Mouse (Mus musculus): Measurements from ENCODE around the gene Hsf3. TPM values are rescaled to one million over a fixed set of nuclear protein-coding genes. Genes with fewer than 3 reads are reported as not detected.
"Not testable (repeated sequence)": the region's sequence is repeated elsewhere in the genome, so short reads cannot be mapped to it uniquely, and the experiment has no call there.

The Hsf3 gene
- polyA plus RNA-seq (2011; ENCODE audit: insufficient read length, low read depth, missing spikeins), result not detected in 2 replicates

DNA sequence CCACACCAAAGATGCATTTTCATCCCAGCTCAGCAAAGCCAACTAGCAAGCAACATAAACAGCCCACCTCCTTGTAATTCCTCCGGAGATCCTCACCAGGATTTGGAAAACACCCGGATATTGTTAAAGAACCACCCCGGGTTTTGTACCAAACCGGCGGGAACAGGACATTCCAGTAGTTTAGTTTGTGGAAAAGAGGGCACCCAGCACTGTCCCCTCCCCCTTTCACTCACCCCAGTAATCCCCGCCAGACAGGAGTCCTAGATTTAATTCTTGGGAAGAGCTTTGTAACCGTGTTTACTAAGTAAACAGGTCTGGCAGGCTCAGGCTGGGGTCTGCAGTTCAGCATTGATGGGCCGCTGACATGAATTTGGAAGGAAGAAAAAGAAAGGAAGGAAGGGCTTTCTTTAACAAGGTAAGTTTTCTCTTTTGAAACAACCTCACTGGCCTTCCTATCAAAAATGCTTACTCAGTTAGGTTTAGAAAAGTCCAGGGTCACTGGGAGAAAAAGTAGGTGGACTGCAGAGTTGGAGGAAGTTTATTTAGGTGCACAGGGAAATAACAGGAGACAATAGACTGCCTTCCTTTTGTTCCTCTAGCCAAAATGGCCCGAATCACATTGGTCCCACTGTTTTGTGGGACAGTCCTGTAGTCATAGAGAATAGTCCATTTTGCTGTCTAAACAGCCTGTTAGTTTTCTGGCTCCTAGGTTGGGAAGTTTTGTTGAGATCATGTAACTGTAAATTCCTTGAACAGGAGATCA, at the start of gene Hsf3:
Gene Hsf3 (minus strand): TSS at position 94 of the 763 bp plus-strand sequence.
- Histone ChIP-seq H3K27ac (ENCODE audit: insufficient read depth, low read length) (no peak within 1 kb of the TSS), H3K4me3 (ENCODE audit: insufficient read depth, low read length) (no peak within 1 kb of the TSS), H3K4me1 (ENCODE audit: control insufficient read depth, insufficient read depth, low read length) (no peaks in the 10 kb centered on the region)
- TF ChIP-seq CTCF (IDR thresholded peaks at IDR 0.05; ENCODE audit: borderline replicate concordance, insufficient read depth, low read length) (no peak), POLR2A (IDR thresholded peaks at IDR 0.05; ENCODE audit: low read depth, low read length) (no peak)

DNA sequence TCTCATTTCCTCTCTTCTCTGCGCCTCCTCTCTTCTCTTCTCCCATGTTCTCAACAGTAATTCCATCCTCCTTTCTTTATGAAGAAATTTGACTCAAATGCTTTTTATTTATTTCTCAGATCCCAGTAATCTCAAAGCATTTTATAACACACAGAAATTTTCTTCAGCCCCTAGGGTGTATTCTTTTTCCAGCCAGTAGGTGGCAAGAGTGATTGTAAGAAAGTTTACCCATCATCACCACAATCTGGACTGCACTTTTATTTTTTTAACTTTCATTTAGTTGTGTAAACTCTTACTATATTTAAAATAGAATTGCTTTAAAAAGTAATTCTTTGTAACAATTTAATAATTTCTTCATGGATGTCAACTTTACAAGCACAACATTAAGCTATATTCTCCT, 45.5 kb upstream of the Hsf3 start:
- no peak for TF ChIP-seq CTCF (IDR thresholded peaks at IDR 0.05; ENCODE audit: borderline replicate concordance, insufficient read depth, low read length)
- Histone ChIP-seq H3K4me1 (ENCODE audit: control insufficient read depth, insufficient read depth, low read length) (no peaks in the 10 kb centered on the region), H3K4me3 (ENCODE audit: insufficient read depth, low read length) (no peak overlapping the region), H3K27ac (ENCODE audit: insufficient read depth, low read length) (no peak overlapping the region)

GRCm38 (mm10) chrX:96455149-96455548, 945 bp downstream of the Hsf3 start, which contains the start of gene Heph:
Heph (plus strand) TSS chrX:96455359.
- TF ChIP-seq CTCF (IDR thresholded peaks at IDR 0.05; ENCODE audit: borderline replicate concordance, insufficient read depth, low read length) (no peak), POLR2A (IDR thresholded peaks at IDR 0.05; ENCODE audit: low read depth, low read length) (no peak)
- no peaks in the 10 kb centered on the region for H3K4me1 ChIP-seq (ENCODE audit: control insufficient read depth, insufficient read depth, low read length)
- no peak within 1 kb of the TSS for H3K27ac ChIP-seq (ENCODE audit: insufficient read depth, low read length)
- no peak within 1 kb of the TSS for H3K4me3 ChIP-seq (ENCODE audit: insufficient read depth, low read length)

DNA sequence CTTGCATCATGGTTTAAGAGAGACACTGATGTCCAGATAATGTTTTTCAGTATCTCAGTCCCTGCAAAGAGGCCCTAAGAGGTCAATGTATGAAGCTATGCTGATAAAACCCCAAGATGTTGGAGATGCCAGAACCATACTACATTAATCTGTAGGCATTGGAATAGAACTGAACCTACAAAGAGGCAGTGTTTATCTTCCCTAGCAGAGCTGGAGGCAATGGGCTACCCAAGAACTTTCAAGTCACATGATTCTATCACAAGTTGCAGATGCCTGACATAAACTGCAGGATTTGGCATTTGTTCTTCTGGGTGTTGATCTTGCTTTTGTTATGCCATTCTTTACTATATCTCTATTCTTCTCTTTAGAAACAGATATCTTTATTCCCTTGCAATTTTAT, 36.7 kb downstream of the Hsf3 start:
- Histone ChIP-seq H3K4me1 (ENCODE audit: control insufficient read depth, insufficient read depth, low read length) (no peaks in the 10 kb centered on the region), H3K4me3 (ENCODE audit: insufficient read depth, low read length) (no peak overlapping the region), H3K27ac (ENCODE audit: insufficient read depth, low read length) (no peak overlapping the region)
- no peak for TF ChIP-seq CTCF (IDR thresholded peaks at IDR 0.05; ENCODE audit: borderline replicate concordance, insufficient read depth, low read length)
- no peak for TF ChIP-seq POLR2A (IDR thresholded peaks at IDR 0.05; ENCODE audit: low read depth, low read length)

- Histone ChIP-seq H3K27ac (ENCODE audit: insufficient read depth, low read length) (no peak overlapping the region), H3K4me1 (ENCODE audit: control insufficient read depth, insufficient read depth, low read length) (no peaks in the 10 kb centered on the region), H3K4me3 (ENCODE audit: insufficient read depth, low read length) (no peak overlapping the region)
- no peak for TF ChIP-seq CTCF (IDR thresholded peaks at IDR 0.05; ENCODE audit: borderline replicate concordance, insufficient read depth, low read length)
- TF ChIP-seq POLR2A (IDR thresholded peaks at IDR 0.05; ENCODE audit: low read depth, low read length), result no peak
Observed at GRCm38 (mm10) chrX:96417733-96418132, 38.4 kb downstream of the Hsf3 start.

DNA sequence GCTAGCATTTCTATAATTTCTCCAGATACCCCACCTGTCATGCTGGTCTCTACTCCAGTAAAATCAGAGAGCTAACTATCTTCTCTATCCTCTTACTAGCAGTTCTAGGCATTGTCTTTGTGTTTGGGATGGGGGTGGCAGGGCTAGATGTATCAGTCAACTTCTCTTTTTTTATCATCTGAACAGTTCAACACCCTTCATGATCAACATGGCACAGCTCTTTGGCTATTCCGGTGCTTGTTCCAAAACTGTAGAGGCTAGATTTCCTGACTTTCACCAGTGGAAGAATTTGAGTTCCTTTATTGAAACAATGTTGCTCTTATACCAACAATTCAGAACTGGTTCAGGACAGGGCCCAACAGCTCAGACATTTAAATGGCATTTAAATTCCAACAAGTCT, 39.1 kb downstream of the Hsf3 start:
- TF ChIP-seq CTCF (IDR thresholded peaks at IDR 0.05; ENCODE audit: borderline replicate concordance, insufficient read depth, low read length), result no peak
- no peak for TF ChIP-seq POLR2A (IDR thresholded peaks at IDR 0.05; ENCODE audit: low read depth, low read length)
- Histone ChIP-seq H3K27ac (ENCODE audit: insufficient read depth, low read length) (no peak overlapping the region), H3K4me1 (ENCODE audit: control insufficient read depth, insufficient read depth, low read length) (no peaks in the 10 kb centered on the region), H3K4me3 (ENCODE audit: insufficient read depth, low read length) (no peak overlapping the region)

- H3K27ac ChIP-seq (ENCODE audit: insufficient read depth, low read length); H3K4me3 ChIP-seq (ENCODE audit: insufficient read depth, low read length); H3K4me1 ChIP-seq (ENCODE audit: control insufficient read depth, insufficient read depth, low read length): not testable (repeated sequence)
Observed at GRCm38 (mm10) chrX:96415351-96415750, 40.7 kb downstream of the Hsf3 start.

GRCm38 (mm10) chrX:96339108-96339507, 117.0 kb downstream of the Hsf3 start:
- H3K4me1 ChIP-seq (ENCODE audit: control insufficient read depth, insufficient read depth, low read length), result no peaks in the 10 kb centered on the region
- no peak for TF ChIP-seq CTCF (IDR thresholded peaks at IDR 0.05; ENCODE audit: borderline replicate concordance, insufficient read depth, low read length)
- TF ChIP-seq POLR2A (IDR thresholded peaks at IDR 0.05; ENCODE audit: low read depth, low read length), result no peak
- H3K4me3 ChIP-seq (ENCODE audit: insufficient read depth, low read length), result no peak overlapping the region
- no peak overlapping the region for H3K27ac ChIP-seq (ENCODE audit: insufficient read depth, low read length)

DNA sequence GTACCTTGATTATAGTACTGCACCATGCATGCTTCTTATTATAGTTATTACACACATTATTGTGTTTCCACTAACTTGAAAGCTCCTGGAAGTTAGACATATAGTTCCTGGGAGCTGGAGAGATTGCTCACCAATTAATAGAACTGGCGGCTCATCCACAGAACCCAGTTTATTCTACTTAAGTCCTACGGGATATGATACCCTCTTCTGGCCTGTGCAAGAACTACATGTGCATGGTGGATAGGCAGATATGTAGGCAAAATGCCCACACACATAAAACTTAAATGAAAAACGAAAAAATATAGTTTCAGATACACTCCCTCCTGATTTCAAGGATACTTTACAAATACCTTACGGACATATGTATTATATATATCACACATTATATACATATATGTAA, 126.3 kb downstream of the Hsf3 start:
- no peak overlapping the region for H3K4me3 ChIP-seq (ENCODE audit: insufficient read depth, low read length)
- no peak overlapping the region for H3K27ac ChIP-seq (ENCODE audit: insufficient read depth, low read length)
- no peaks in the 10 kb centered on the region for H3K4me1 ChIP-seq (ENCODE audit: control insufficient read depth, insufficient read depth, low read length)
- no peak for TF ChIP-seq POLR2A (IDR thresholded peaks at IDR 0.05; ENCODE audit: low read depth, low read length)
- no peak for TF ChIP-seq CTCF (IDR thresholded peaks at IDR 0.05; ENCODE audit: borderline replicate concordance, insufficient read depth, low read length)

GRCm38 (mm10) chrX:96293338-96293737, 162.8 kb downstream of the Hsf3 start, which contains the start of gene Vsig4:
Vsig4 (minus strand) TSS chrX:96293438.
- Histone ChIP-seq H3K4me1 (ENCODE audit: control insufficient read depth, insufficient read depth, low read length) (no peaks in the 10 kb centered on the region), H3K27ac (ENCODE audit: insufficient read depth, low read length) (no peak within 1 kb of the TSS), H3K4me3 (ENCODE audit: insufficient read depth, low read length) (no peak within 1 kb of the TSS)
- no peak for TF ChIP-seq CTCF (IDR thresholded peaks at IDR 0.05; ENCODE audit: borderline replicate concordance, insufficient read depth, low read length)
- TF ChIP-seq POLR2A (IDR thresholded peaks at IDR 0.05; ENCODE audit: low read depth, low read length), result no peak

Data from embryonic fibroblast, embryonic 13.5 days (primary cell).